Mouse (Mus musculus) heart, embryonic 16.5 days (tissue): Measurements from ENCODE around the gene Rrh. TPM values are rescaled to one million over a fixed set of nuclear protein-coding genes. Genes with fewer than 3 reads are reported as not detected.

ENCODE experiments used
- ATAC-seq: fragments of 200-750 bp; cut with Nextera tagmentation; replicated peaks from 2 replicates; pipeline ENCODE4 v1.8.0; 2017; ENCODE audit warnings: moderate number of reproducible peaks; ENCODE audit not compliant: insufficient read depth, low FRiP score; ENCODE audit errors: extremely low read depth
- H3K27ac ChIP-seq: fragments of 300-500 bp; sonication (generic); 2 replicates; pipeline ENCODE4 v1.5.1; 2014; ENCODE audit warnings: mild to moderate bottlenecking, low read length, control low read depth, moderate library complexity
- H3K27me3 ChIP-seq: fragments of 300-500 bp; sonication (generic); 2 replicates; pipeline ENCODE4 v1.6.1; 2014; ENCODE audit warnings: low read length, mixed read lengths; ENCODE audit not compliant: control insufficient read depth, insufficient read depth
- H3K36me3 ChIP-seq: fragments of 300-500 bp; sonication (generic); 2 replicates; pipeline ENCODE4 v1.6.1; 2014; ENCODE audit not compliant: control insufficient read depth, insufficient read depth
- H3K4me1 ChIP-seq: fragments of 300-500 bp; sonication (generic); 2 replicates; pipeline ENCODE4 v1.6.1; 2014; ENCODE audit warnings: low read length, mixed read lengths; ENCODE audit not compliant: control insufficient read depth, insufficient read depth
- H3K4me2 ChIP-seq: fragments of 300-500 bp; sonication (generic); 2 replicates; pipeline ENCODE4 v1.6.1; 2014; ENCODE audit warnings: low read depth, mild to moderate bottlenecking, control low read depth, low read length
- H3K4me3 ChIP-seq: fragments of 300-500 bp; sonication (generic); 2 replicates; pipeline ENCODE4 v1.5.1; 2014; ENCODE audit warnings: mild to moderate bottlenecking, control low read depth, low read length
- H3K9ac ChIP-seq: fragments of 300-500 bp; sonication (generic); 2 replicates; pipeline ENCODE4 v1.6.1; 2014; ENCODE audit warnings: low read length, control low read depth
- H3K9me3 ChIP-seq: fragments of 300-500 bp; sonication (generic); replicated peaks from 2 replicates; pipeline ENCODE4 v1.6.1; 2016; ENCODE audit warnings: low read length; ENCODE audit not compliant: control insufficient read depth
- WGBS: fragments of 180-500 bp; shearing (Covaris S2); extraction: QIAGEN DNeasy Blood & Tissue Kit; methylation state at CpG from one replicate; pipeline ENCODE4 v1.1.7; 2014; 5-methylcytosine and 5-hydroxymethylcytosine counted together
- polyA plus RNA-seq: library from polyadenylated mRNA; unstranded; fragments of >200 nt; fragmentation: Nextera tagmentation; extraction: Ambion mirVana; gene quantifications from 2 replicates; pipeline ENCODE4 v1.2.1, GENCODE M21; 2015

Gene Rrh
- polyA plus RNA-seq, 1 experiment from 2014 or later, result 0.08 TPM

DNA sequence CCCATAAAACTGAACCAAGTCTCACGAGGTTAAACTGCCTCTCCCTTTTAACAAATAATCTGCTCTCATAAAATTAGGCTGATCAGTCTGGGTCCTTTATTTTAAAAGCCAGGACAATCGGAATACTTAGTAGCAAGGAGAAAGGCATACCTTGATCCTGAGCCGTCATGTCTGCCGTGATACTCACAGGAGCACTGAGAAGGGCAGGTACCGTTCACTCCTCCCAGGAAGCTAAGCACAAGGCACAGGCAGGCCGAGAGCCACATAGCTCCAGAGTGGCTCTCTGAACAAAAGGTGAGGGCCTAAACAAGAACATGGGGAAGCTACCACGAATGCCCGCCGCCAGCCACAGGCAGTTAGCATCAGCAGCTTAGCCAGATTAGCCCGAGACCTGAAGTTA lies 18.6 kb downstream of the Rrh start, which contains the start of gene Lrit3:
Gene Lrit3, minus strand, starts transcription at position 266 of the 400 bp plus-strand sequence.
- no peak for ATAC-seq

DNA sequence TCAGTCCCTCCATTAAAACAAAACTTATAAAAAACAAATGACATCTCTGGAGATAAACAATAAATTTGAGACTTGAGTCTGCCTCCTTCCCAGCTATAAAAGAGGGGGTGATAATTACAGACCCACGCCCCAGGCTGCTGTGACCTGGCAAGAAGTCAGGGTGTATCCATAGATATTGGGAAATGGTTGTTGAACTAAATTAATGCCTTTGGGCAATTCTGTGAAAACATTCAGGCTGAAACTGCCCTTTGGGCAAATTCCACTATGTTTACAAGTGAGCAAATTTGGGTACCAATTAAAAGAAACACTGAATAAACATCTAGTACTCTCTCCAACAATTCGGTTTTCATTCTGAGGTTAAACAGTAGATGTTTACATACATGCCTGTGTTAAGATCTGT lies 23.4 kb downstream of the Rrh start:
- no peak overlapping the region for H3K27ac ChIP-seq
- H3K36me3 ChIP-seq, result no peaks in the 10 kb centered on the region
- H3K4me2 ChIP-seq, result no peak overlapping the region
- WGBS, result 85% methylated on average over 2 of the region's 2 CpGs
- no peaks in the 10 kb centered on the region for H3K4me1 ChIP-seq
- no peaks in the 10 kb centered on the region for H3K9me3 ChIP-seq
- no peak overlapping the region for H3K4me3 ChIP-seq
- no peaks in the 10 kb centered on the region for H3K27me3 ChIP-seq
- no peak for ATAC-seq
- no peak overlapping the region for H3K9ac ChIP-seq

More for the DNA sequence above, 18.6 kb downstream of the Rrh start, which contains the start of gene Lrit3:
- WGBS, result 68% methylated on average over 10 of the region's 10 CpGs
- Histone ChIP-seq H3K27me3 (no peaks in the 10 kb centered on the region), H3K4me3 (no peak within 1 kb of the TSS), H3K9ac (no peak within 1 kb of the TSS), H3K4me1 (no peaks in the 10 kb centered on the region), H3K27ac (no peak within 1 kb of the TSS), H3K9me3 (no peaks in the 10 kb centered on the region), H3K36me3 (no peaks in the 10 kb centered on the region), H3K4me2 (peak within 1 kb of the TSS; percentile 13; the same call in 1 of the 2 replicates)

DNA sequence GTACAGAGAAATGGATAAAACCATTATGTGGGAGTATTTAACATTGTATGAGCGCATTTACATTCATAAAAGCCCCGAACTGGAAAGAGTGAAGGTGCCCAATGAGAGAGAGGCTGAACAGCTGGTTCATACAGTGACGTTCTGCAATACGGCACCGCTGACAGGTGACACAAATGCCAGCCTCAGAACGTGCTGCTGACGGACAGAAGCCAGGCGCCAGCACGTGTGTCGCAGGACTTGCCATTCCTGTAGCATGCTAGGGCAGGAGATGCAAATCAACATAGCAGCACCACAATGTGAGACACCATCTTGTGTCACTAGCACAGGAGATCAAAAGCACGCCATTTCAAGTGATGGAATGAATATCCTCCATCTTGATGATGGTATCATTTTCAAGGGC lies 23.8 kb downstream of the Rrh start:
- WGBS, result 41% methylated on average over 11 of the region's 11 CpGs
- Histone ChIP-seq H3K36me3 (no peaks in the 10 kb centered on the region), H3K4me1 (no peaks in the 10 kb centered on the region), H3K9ac (no peak overlapping the region), H3K27ac (no peak overlapping the region), H3K4me2 (no peak overlapping the region), H3K27me3 (no peaks in the 10 kb centered on the region), H3K4me3 (no peak overlapping the region), H3K9me3 (no peaks in the 10 kb centered on the region)
- ATAC-seq, result no peak

DNA sequence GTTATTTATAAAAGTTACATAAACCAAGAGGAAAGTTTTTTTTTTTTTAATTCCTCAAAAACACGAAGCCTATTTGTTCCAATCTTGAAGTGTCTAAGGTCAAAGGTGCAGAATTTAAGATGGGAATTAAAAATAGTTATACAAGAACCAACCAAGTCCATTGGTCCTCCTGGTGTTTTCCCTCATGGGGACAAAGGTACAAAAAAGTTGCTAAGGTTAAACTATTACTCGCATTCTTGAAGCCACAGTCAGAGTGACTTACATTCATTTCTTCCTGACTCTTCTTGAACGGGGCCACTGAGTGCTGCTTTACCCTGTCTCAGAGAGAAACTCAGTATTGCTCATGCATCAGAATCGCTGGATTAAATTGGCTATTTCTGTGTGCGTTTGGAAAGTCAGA lies 25.0 kb downstream of the Rrh start:
- no peak overlapping the region for H3K27ac ChIP-seq
- no peak overlapping the region for H3K4me3 ChIP-seq
- H3K4me2 ChIP-seq, result no peak overlapping the region
- H3K36me3 ChIP-seq, result no peaks in the 10 kb centered on the region
- WGBS, result 72% methylated on average over 5 of the region's 5 CpGs
- no peaks in the 10 kb centered on the region for H3K4me1 ChIP-seq
- H3K9me3 ChIP-seq, result no peaks in the 10 kb centered on the region
- ATAC-seq, result no peak
- H3K9ac ChIP-seq, result no peak overlapping the region
- H3K27me3 ChIP-seq, result no peaks in the 10 kb centered on the region

DNA sequence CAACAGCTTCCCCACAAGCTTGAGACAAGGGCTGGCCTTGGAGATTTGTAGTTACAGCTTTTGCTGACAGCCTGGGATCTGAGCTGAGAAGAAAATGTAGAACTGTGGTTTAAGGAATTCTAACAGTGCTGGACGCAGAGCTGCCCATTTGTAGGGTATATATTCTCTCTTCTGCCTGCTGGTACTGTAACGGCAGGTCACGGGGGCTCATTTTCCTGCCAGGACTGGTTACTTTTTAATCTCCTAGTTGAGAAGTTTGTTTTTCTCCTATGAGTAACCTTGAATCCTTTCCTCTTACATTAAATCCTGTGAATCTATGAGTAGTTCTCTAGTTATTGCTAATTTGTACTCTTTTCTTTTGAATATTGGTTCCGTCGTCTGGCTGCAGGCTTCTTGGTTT lies 28.6 kb downstream of the Rrh start:
- no peaks in the 10 kb centered on the region for H3K27me3 ChIP-seq
- H3K4me3 ChIP-seq, result no peak overlapping the region
- H3K9me3 ChIP-seq, result no peaks in the 10 kb centered on the region
- H3K36me3 ChIP-seq, result no peaks in the 10 kb centered on the region
- H3K4me2 ChIP-seq, result no peak overlapping the region
- H3K9ac ChIP-seq, result no peak overlapping the region
- no peak for ATAC-seq
- H3K27ac ChIP-seq, result no peak overlapping the region
- H3K4me1 ChIP-seq, result no peaks in the 10 kb centered on the region
- 81% methylated on average over 5 of the region's 5 CpGs for WGBS

DNA sequence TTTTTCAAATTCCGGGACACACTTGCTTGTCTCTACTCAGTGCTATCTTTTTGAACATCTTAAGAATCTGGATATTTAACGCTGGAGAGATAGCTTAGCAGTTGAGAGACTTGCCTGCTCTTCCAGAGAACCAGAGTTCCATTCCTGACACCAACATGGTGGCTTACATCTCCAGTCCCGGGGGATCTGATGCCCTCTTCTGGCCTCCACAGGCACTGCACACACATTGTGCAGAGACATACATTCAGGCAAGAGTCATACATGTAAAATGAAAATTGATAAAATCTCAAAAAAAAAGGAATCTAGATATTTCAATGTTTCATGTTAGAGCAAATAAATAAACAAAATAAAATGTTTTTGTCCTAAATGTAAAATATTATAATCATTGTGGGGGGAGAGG lies 39.6 kb downstream of the Rrh start:
- Histone ChIP-seq H3K4me3 (no peak overlapping the region), H3K4me2 (no peak overlapping the region), H3K9ac (no peak overlapping the region), H3K36me3 (no peaks in the 10 kb centered on the region), H3K9me3 (peaks cover 2% of the 10 kb centered on the region; the same call in 1 of the 2 replicates), H3K4me1 (no peaks in the 10 kb centered on the region), H3K27me3 (no peaks in the 10 kb centered on the region), H3K27ac (no peak overlapping the region)
- ATAC-seq, result no peak
- 90% methylated on average over 3 of the region's 3 CpGs for WGBS

DNA sequence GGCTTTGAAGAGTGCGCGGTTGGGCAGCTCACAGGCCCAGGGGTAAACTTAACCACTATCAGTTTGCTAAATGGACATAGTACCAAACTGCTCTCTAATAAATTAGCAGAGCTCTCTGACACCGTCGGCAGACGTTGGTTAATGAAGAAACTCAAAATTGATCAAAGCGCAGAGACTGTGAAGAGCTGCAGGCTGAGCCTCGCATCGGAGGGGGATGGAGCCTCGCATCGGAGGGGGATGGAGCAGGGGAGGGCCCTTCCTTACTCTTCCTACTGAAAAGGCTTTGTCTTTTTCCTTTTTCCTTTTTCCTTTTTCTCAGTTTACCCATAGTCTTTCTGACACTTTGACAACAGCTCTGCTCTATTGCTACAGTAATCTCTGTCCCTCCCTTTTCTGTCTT lies 41.0 kb downstream of the Rrh start:
- Histone ChIP-seq H3K4me2 (no peak overlapping the region), H3K27ac (no peak overlapping the region), H3K4me1 (no peaks in the 10 kb centered on the region), H3K9me3 (peaks cover 2% of the 10 kb centered on the region; the same call in 1 of the 2 replicates), H3K36me3 (no peaks in the 10 kb centered on the region), H3K9ac (no peak overlapping the region), H3K27me3 (no peaks in the 10 kb centered on the region), H3K4me3 (no peak overlapping the region)
- WGBS, result 59% methylated on average over 10 of the region's 10 CpGs
- no peak for ATAC-seq

DNA sequence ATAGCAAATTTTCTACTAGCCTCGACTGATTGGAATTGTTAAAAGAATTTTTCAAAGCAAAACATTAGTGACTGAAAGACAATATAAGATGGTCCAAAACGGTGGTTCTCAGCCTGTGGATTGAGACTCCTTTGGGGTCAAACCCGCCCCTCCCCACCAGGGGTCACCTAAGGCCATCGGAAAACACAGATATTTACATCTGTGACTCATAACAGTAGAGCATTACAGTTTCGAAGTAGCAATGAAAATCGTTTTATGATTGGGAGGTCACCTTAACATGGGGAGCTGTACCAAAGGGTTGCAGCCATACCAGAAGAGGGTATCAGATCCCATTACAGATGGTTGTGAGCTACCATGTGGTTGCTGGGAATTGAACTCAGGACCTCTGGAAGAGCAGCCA lies 51.2 kb downstream of the Rrh start:
- Histone ChIP-seq H3K27me3 (no peaks in the 10 kb centered on the region), H3K4me3 (no peak overlapping the region), H3K36me3 (no peaks in the 10 kb centered on the region), H3K9ac (no peak overlapping the region), H3K9me3 (no peaks in the 10 kb centered on the region), H3K4me2 (no peak overlapping the region), H3K27ac (no peak overlapping the region), H3K4me1 (no peaks in the 10 kb centered on the region; the same call in 1 of the 2 replicates)
- ATAC-seq, result no peak
- WGBS, result 77% methylated on average over 6 of the region's 6 CpGs

DNA sequence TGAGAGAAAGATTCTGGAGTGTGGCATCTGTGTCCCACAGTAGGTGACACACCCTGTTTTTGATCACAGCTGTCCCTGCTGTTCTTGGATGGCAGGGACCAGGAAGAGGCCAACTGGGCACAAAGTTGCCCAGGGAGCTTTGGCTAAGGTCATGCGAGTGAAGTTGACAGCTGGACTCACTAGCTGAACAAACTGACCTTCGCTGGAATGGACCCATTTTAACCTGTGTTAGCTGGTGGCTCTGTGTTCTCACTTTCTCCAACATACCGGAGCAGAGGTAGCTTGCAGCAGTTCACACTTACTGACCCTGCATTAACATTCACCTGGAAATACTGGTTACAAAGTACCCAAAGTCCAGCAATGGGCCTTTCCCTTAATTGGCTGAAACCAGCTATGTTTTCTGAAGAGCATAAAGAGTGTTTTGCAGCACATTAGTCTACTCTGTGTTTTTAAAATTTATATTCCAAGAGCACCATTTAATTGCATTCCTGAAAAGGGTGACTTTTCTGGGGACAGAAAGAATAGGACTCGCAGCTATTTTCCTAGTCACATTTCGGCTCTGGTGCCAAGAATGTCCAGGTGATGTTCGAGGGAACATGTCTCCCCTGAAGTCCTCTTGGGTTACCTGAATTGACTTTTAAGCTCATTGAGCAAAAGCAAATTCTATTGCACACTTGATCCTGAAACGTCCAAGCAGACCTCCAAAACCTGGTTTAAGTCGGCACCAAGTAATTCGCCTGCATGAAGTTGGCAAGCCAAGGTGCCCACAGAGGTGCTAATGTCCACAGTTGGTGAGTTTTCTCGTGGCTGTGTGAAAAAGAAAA lies 55.2 kb downstream of the Rrh start:
- Histone ChIP-seq H3K4me3 (no peak overlapping the region), H3K27ac (no peak overlapping the region), H3K4me1 (peaks cover 3% of the 10 kb centered on the region; the same call in 1 of the 2 replicates), H3K9ac (no peak overlapping the region), H3K4me2 (no peak overlapping the region), H3K9me3 (no peaks in the 10 kb centered on the region), H3K36me3 (no peaks in the 10 kb centered on the region), H3K27me3 (no peaks in the 10 kb centered on the region)
- ATAC-seq, result no peak
- 82% methylated on average over 10 of the region's 10 CpGs for WGBS
